Mouse (Mus musculus) E14TG2a.4 (cell line): ENCODE results near the gene Emg1.
A peak's percentile ranks its signal among the peaks of the same experiment; 100 is the strongest.

ENCODE experiments used
- H3K27me3 ChIP-seq: 2 replicates; pipeline ENCODE4 v1.6.1; 2014; ENCODE audit warnings: low read length, control low read depth; ENCODE audit not compliant: insufficient read depth
- H3K36me3 ChIP-seq: 2 replicates; pipeline ENCODE4 v1.6.1; 2014; ENCODE audit warnings: low read length, control low read depth; ENCODE audit not compliant: insufficient read depth
- H3K4me1 ChIP-seq: replicated peaks from 2 replicates; pipeline ENCODE4 v1.6.1; 2014; ENCODE audit warnings: low read depth, low read length, control low read depth
- H3K4me3 ChIP-seq: replicated peaks from 2 replicates; pipeline ENCODE4 v1.5.1; 2014; ENCODE audit warnings: mild to moderate bottlenecking, low read length
- H3K9me3 ChIP-seq: 2 replicates; pipeline ENCODE4 v1.6.1; 2014; ENCODE audit warnings: low read length, control low read depth
- CTCF ChIP-seq: conservative IDR thresholded peaks from 2 replicates; pipeline ENCODE4 v1.5.1; 2014; ENCODE audit warnings: low read length
- NANOG ChIP-seq: IDR thresholded peaks from 2 replicates; pipeline ENCODE4 v1.6.1; 2014; ENCODE audit warnings: borderline replicate concordance, low read length, mixed read lengths
- POU5F1 ChIP-seq: IDR thresholded peaks from 2 replicates; pipeline ENCODE4 v1.6.1; 2014; ENCODE audit warnings: low read length, borderline replicate concordance

The Emg1 gene

GRCm38 (mm10) chr6:124742839-124743514, 31.0 kb upstream of the Emg1 start:
- H3K9me3 ChIP-seq, result no peaks in the 10 kb centered on the region
- peaks cover 80% of the 10 kb centered on the region for H3K4me1 ChIP-seq
- H3K4me3 ChIP-seq, result no peak overlapping the region; the same call in 1 of the 2 replicates
- TF ChIP-seq POU5F1 (no peak), NANOG (no peak), CTCF (no peak)
- peaks cover 7% of the 10 kb centered on the region for H3K27me3 ChIP-seq
- peaks cover 30% of the 10 kb centered on the region for H3K36me3 ChIP-seq

DNA sequence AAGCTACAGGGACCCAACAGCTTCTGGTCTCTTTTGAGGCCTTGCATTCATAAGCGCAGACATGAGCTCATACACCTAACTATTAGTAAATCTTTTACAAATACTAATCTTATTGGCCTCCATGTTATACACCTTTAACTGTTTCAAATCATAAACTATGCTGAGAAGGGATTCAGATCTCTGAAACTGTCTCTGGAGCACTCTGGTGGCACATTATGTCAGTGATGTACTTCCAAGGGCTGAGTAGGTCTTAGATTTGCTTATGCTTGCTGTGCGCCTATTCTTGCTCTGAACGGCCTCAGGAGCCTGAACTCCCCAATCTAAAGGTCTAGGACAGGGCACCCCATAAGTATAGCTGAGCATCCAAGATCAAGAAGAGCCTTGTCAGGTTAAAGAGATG, 29.9 kb upstream of the Emg1 start:
- H3K4me3 ChIP-seq, result peak overlapping the region; percentile 37
- TF ChIP-seq NANOG, result no peak
- no peak for TF ChIP-seq POU5F1
- TF ChIP-seq CTCF, result no peak

GRCm38 (mm10) chr6:124740888-124741761, 29.1 kb upstream of the Emg1 start, which contains the start of gene Grcc10:
TSS of gene Grcc10 (minus strand) at chr6:124741374.
- no peak for TF ChIP-seq NANOG
- TF ChIP-seq POU5F1, result no peak
- TF ChIP-seq CTCF, result no peak
- H3K4me3 ChIP-seq, result peak within 1 kb of the TSS; percentile 86
- H3K36me3 ChIP-seq, result peaks cover 21% of the 10 kb centered on the region
- no peaks in the 10 kb centered on the region for H3K9me3 ChIP-seq
- H3K4me1 ChIP-seq, result peaks cover 75% of the 10 kb centered on the region
- no peaks in the 10 kb centered on the region; the same call in 1 of the 2 replicates for H3K27me3 ChIP-seq

More for the DNA sequence above, 29.9 kb upstream of the Emg1 start:
- no peaks in the 10 kb centered on the region for H3K9me3 ChIP-seq
- H3K36me3 ChIP-seq, result peaks cover 23% of the 10 kb centered on the region
- H3K27me3 ChIP-seq, result peaks cover 4% of the 10 kb centered on the region
- peaks cover 80% of the 10 kb centered on the region for H3K4me1 ChIP-seq

DNA sequence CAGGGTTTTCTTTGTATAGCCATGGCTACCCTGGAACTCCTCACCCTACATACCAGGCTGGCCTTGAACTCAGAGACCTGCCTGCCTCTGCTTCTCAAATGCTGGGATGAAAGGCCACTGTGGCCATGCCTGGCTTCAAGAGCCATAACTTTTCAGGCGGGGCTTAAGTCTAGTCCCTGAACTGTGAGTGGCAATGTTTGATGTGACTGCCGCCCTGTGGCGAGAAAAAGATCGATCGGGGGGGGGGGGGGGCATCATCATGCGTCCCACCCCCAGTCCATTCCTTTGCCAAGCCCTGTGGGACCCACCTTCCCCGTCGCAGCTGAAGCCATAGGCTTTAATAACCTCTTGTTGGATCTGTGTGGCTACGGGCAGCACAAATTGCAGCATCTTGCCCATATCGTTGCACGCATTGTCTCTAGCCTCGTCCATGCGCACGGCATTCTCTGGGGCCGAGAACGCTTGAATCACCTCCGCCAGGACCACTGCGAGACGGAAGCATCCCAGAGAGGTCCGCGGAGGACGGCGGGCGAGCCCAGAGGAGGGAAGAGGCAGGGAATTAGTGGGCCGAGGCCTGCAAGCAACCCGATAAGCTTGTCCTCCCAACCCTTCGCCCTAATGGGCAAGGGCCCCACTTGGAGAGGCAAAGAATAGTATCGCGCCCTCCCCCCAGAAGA, 28.4 kb upstream of the Emg1 start:
- Histone ChIP-seq H3K4me1 (peaks cover 74% of the 10 kb centered on the region), H3K4me3 (peak overlapping the region; percentile 86), H3K27me3 (no peaks in the 10 kb centered on the region; the same call in 1 of the 2 replicates), H3K9me3 (no peaks in the 10 kb centered on the region), H3K36me3 (peaks cover 21% of the 10 kb centered on the region)
- TF ChIP-seq CTCF (peak; percentile 31), POU5F1 (no peak), NANOG (no peak)

DNA sequence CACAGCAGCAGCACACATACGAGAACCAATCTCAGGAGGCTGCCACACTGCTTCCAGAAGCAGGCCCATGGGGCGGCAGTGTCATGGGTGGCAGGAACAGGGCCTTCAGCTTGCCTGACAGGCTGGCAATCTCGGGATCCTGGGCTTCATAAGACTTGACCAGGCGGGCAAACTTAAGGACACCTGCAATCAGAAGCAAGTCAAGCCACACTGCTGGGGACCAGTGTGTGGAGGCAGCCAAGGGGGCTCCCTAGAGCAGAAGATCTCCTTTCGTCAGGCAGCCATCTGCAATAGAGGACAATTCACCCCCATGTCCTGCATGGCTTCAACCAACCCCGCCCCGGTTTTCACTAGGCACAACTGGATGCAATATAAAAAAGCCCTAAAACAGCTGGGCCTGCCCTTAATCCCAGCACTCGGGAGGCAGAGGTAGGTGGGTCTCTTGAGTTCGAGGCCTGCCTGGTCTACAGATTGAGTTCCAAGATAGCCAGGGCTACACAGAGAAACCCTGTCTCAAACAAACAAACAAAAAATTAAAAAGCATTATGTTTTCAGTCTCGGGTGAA, 27.3 kb upstream of the Emg1 start:
- Histone ChIP-seq H3K4me3 (peak overlapping the region; percentile 86), H3K36me3 (peaks cover 17% of the 10 kb centered on the region), H3K4me1 (peaks cover 65% of the 10 kb centered on the region), H3K9me3 (no peaks in the 10 kb centered on the region), H3K27me3 (no peaks in the 10 kb centered on the region; the same call in 1 of the 2 replicates)
- TF ChIP-seq CTCF, result no peak
- TF ChIP-seq NANOG, result no peak
- no peak for TF ChIP-seq POU5F1

- H3K4me1 ChIP-seq, result peaks cover 67% of the 10 kb centered on the region
- H3K4me3 ChIP-seq, result peak within 1 kb of the TSS; percentile 86
- TF ChIP-seq NANOG (no peak), CTCF (no peak), POU5F1 (no peak)
- no peaks in the 10 kb centered on the region for H3K9me3 ChIP-seq
- no peaks in the 10 kb centered on the region; the same call in 1 of the 2 replicates for H3K27me3 ChIP-seq
- H3K36me3 ChIP-seq, result peaks cover 10% of the 10 kb centered on the region
These were observed 26.6 kb upstream of the Emg1 start, which contains the start of gene Ptpn6 for GRCm38 (mm10) chr6:124738511-124739023. TSS of gene Ptpn6 (minus strand) at chr6:124738714.

GRCm38 (mm10) chr6:124737040-124737439, 25.1 kb upstream of the Emg1 start:
- 0 out of 2 replicates have a peak, but pooled peaks cover 2% of the 10 kb centered on the region for H3K36me3 ChIP-seq
- H3K9me3 ChIP-seq, result no peaks in the 10 kb centered on the region
- no peak overlapping the region for H3K4me3 ChIP-seq
- TF ChIP-seq POU5F1 (no peak), CTCF (no peak), NANOG (no peak)
- no peaks in the 10 kb centered on the region for H3K27me3 ChIP-seq
- peaks cover 67% of the 10 kb centered on the region for H3K4me1 ChIP-seq

DNA sequence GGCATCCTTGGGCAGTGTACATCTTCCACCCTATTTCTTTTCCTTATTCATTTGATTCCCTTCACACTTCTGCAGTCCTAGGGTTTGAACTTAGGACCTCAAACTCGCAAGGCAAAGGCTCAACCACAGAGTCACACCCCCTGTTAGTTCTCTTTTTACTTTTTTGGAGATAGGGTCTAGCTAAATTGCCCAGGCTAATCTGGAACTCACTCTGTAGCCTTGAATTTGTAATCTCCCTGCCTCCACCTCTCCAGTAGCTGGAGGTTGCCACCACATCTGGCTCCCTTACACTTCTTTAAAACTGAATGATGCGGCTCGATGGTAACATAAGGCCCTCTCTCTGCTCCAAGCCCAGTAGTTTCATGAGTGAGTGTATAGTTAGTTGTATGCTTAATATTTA, 22.4 kb upstream of the Emg1 start:
- Histone ChIP-seq H3K4me3 (no peak overlapping the region), H3K9me3 (no peaks in the 10 kb centered on the region), H3K36me3 (peaks cover 23% of the 10 kb centered on the region), H3K27me3 (no peaks in the 10 kb centered on the region), H3K4me1 (peaks cover 65% of the 10 kb centered on the region)
- TF ChIP-seq CTCF, result no peak
- no peak for TF ChIP-seq POU5F1
